Mouse (Mus musculus) thymus, postnatal 4 days (tissue): ENCODE data around the gene Eps8l2.
"Not testable (repeated sequence)": the region's sequence is repeated elsewhere in the genome, so short reads cannot be mapped to it uniquely, and the experiment has no call there.

Source experiments
- DNase-seq: peaks from one replicate; pipeline ENCODE4 v3.0.0; 2021

Eps8l2 gene

DNA sequence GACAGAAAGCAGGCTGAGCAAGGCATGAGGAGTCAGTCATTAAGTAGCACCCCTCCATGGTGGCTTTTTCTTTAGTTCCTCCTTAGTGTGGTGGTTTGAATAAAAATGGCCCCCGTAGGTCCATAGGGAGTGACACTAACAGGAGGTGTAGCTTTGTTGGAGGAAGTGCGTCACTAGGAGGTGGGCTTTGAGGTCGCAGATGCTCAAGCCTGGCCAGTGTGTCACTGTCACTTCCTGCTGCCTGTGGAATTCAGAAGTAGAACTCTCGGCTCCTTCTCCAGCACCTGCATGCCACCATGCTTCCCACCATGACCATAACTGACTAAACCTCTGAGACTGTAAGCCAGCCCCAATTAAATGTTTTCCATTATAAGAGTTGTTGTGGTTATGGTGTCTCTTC lies 28.7 kb downstream of the Eps8l2 start:
- no peak for DNase-seq

DNA sequence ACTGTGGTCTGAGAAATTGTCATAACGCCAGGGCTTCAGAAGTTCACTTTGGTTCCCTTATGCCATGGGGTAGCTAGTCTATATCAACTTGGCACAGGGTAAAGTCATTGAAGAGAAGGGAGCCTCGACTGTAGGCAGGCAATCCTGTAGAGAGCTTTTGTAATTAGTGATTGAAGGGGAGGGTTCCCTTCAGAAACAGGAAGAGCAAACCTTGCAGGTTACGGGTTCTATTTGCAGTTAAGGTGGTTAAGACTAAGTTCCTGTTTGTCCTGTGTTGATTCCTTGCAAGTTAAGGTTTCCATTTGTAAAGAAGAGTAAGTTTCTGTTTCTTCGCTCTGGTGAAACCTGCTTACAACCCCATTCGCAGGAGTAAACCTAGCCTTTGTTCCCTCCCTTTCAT lies 31.2 kb downstream of the Eps8l2 start:
- DNase-seq: no peak

GRCm38 (mm10) chr7:141371942-141372595 lies 33.4 kb downstream of the Eps8l2 start:
- DNase-seq: no peak

- DNase-seq: no peak
Observed at GRCm38 (mm10) chr7:141373611-141374010, 34.9 kb downstream of the Eps8l2 start.

- no peak for DNase-seq
Observed at GRCm38 (mm10) chr7:141374399-141374798, 35.7 kb downstream of the Eps8l2 start.

- no peak for DNase-seq
Observed at GRCm38 (mm10) chr7:141379584-141379983, 40.9 kb downstream of the Eps8l2 start.

GRCm38 (mm10) chr7:141381068-141381835 lies 42.6 kb downstream of the Eps8l2 start:
- no peak for DNase-seq

GRCm38 (mm10) chr7:141387807-141388486 lies 49.3 kb downstream of the Eps8l2 start:
- no peak for DNase-seq

- no peak for DNase-seq
Observed at GRCm38 (mm10) chr7:141388487-141389109, 49.9 kb downstream of the Eps8l2 start.

- DNase-seq: no peak
Observed at GRCm38 (mm10) chr7:141390326-141391259, 51.9 kb downstream of the Eps8l2 start.

GRCm38 (mm10) chr7:141391625-141392551 lies 53.2 kb downstream of the Eps8l2 start, which contains the start of gene Taldo1:
TSS of gene Taldo1 (plus strand) at chr7:141392199.
- peak; percentile 99 for DNase-seq

- no peak for DNase-seq
Observed at GRCm38 (mm10) chr7:141392552-141393222, 54.0 kb downstream of the Eps8l2 start.

GRCm38 (mm10) chr7:141394158-141394557 lies 55.5 kb downstream of the Eps8l2 start:
- no peak for DNase-seq

- DNase-seq: peak; percentile 91
Observed at GRCm38 (mm10) chr7:141394771-141395170, 56.1 kb downstream of the Eps8l2 start.

DNA sequence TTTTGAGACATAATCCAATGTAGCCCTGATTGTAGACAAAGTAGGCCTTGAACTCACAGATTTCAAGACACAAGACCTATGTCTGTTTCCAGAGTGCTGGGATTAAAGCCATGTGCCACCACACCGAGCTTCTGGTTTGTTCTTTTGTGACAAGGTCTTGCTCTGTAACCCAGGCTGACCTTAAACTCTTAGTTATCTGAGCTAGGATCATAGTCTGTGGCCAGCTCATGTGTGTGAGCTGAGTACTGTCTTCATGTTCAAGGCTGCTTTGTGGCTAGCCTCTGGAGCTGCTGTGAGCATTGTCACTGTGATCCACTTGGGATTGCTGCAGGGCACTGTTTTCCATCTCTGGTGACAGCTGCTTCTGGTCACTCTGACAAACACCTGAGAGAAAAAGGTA lies 56.7 kb downstream of the Eps8l2 start:
- DNase-seq: no peak

- peak; percentile 79 for DNase-seq
Observed at GRCm38 (mm10) chr7:141403305-141403704, 64.6 kb downstream of the Eps8l2 start.

- no peak for DNase-seq
Observed at GRCm38 (mm10) chr7:141405466-141405865, 66.8 kb downstream of the Eps8l2 start.

GRCm38 (mm10) chr7:141407670-141408069 lies 69.0 kb downstream of the Eps8l2 start:
- DNase-seq: not testable (repeated sequence)

GRCm38 (mm10) chr7:141408833-141409232 lies 70.2 kb downstream of the Eps8l2 start:
- peak; percentile 90 for DNase-seq

- no peak for DNase-seq
Observed at GRCm38 (mm10) chr7:141410631-141411030, 72.0 kb downstream of the Eps8l2 start.
